Mouse (Mus musculus): ENCODE results near the gene Cdkn1a.
A peak's percentile ranks its signal among the peaks of the same experiment; 100 is the strongest.

Cdkn1a gene

GRCm38 (mm10) chr17:29123578-29124174 lies 32.9 kb downstream of the Cdkn1a start:
- DNase-seq: no peak

GRCm38 (mm10) chr17:29126561-29126960 lies 35.8 kb downstream of the Cdkn1a start:
- DNase-seq: no peak

- DNase-seq: no peak
Observed at GRCm38 (mm10) chr17:29129341-29129740, 38.6 kb downstream of the Cdkn1a start.

GRCm38 (mm10) chr17:29135066-29135465 lies 44.3 kb downstream of the Cdkn1a start:
- no peak for DNase-seq

GRCm38 (mm10) chr17:29136236-29136635 lies 45.5 kb downstream of the Cdkn1a start:
- DNase-seq: peak; percentile 48 to 50

GRCm38 (mm10) chr17:29137906-29138305 lies 47.1 kb downstream of the Cdkn1a start:
- DNase-seq: no peak

GRCm38 (mm10) chr17:29141577-29141976 lies 50.8 kb downstream of the Cdkn1a start:
- no peak for DNase-seq

GRCm38 (mm10) chr17:29143266-29143665 lies 52.5 kb downstream of the Cdkn1a start:
- no peak for DNase-seq

- DNase-seq: no peak
Observed at GRCm38 (mm10) chr17:29145101-29145500, 54.3 kb downstream of the Cdkn1a start.

- DNase-seq: no peak
Observed at GRCm38 (mm10) chr17:29147273-29147672, 56.5 kb downstream of the Cdkn1a start.

- DNase-seq: no peak
Observed at GRCm38 (mm10) chr17:29147773-29148172, 57.0 kb downstream of the Cdkn1a start.

- DNase-seq: no peak
Observed at GRCm38 (mm10) chr17:29149766-29150165, 59.0 kb downstream of the Cdkn1a start.

Measured in cerebellum, adult 18-20 months (tissue).